Mouse (Mus musculus) liver, adult 2 months (tissue): ENCODE measurements around the gene Mvb12a. TPM values are rescaled to one million over a fixed set of nuclear protein-coding genes. Genes with fewer than 3 reads are reported as not detected.
A peak's percentile ranks its signal among the peaks of the same experiment; 100 is the strongest.

Source experiments
- DNase-seq: peaks from one replicate; pipeline ENCODE4 v3.0.0-alpha.2; 2011; ENCODE audit warnings: low read depth, low spot score; ENCODE audit errors: extremely low read depth
- H3K27ac ChIP-seq: fragments of 200-500 bp; replicated peaks from 2 replicates; pipeline ENCODE4 v1.5.1; 2012; ENCODE audit warnings: low read depth, mild to moderate bottlenecking, control low read depth, inconsistent platforms, low read length; ENCODE audit not compliant: insufficient read depth
- H3K27me3 ChIP-seq: fragments of 200-500 bp; 2 replicates; pipeline ENCODE4 v1.6.1; 2012; ENCODE audit warnings: mild to moderate bottlenecking, moderate library complexity, low read length, inconsistent platforms; ENCODE audit not compliant: control insufficient read depth, insufficient read depth
- H3K36me3 ChIP-seq: fragments of 200-500 bp; 2 replicates; pipeline ENCODE4 v1.6.1; 2012; ENCODE audit warnings: low read length, inconsistent platforms; ENCODE audit not compliant: control insufficient read depth, insufficient read depth
- H3K4me1 ChIP-seq: fragments of 200-500 bp; 2 replicates; pipeline ENCODE4 v1.6.1; 2011; ENCODE audit warnings: low read length; ENCODE audit not compliant: control insufficient read depth, insufficient read depth
- H3K4me3 ChIP-seq: fragments of 200-500 bp; 2 replicates; pipeline ENCODE4 v1.5.1; 2011; ENCODE audit warnings: low read depth, mild to moderate bottlenecking, control low read depth, low read length, moderate library complexity; ENCODE audit not compliant: insufficient read depth
- H3K79me2 ChIP-seq: fragments of 200-500 bp; 2 replicates; pipeline ENCODE4 v1.6.1; 2012; ENCODE audit warnings: inconsistent platforms, mild to moderate bottlenecking, low read length, moderate library complexity; ENCODE audit not compliant: control insufficient read depth, insufficient read depth
- H3K9ac ChIP-seq: fragments of 200-500 bp; 2 replicates; pipeline ENCODE4 v1.6.1; 2012; ENCODE audit warnings: low read depth, mild to moderate bottlenecking, control low read depth, inconsistent platforms, low read length
- CTCF ChIP-seq: fragments of 200-500 bp; IDR thresholded peaks from 2 replicates; pipeline ENCODE4 v1.5.1; 2011; ENCODE audit warnings: low read depth, low read length, control low read depth
- POLR2A ChIP-seq: fragments of 200-500 bp; IDR thresholded peaks from 2 replicates; pipeline ENCODE4 v1.6.1; 2011; ENCODE audit warnings: low read length, control low read depth; ENCODE audit not compliant: insufficient read depth; ENCODE audit errors: extremely low read depth
- WGBS: fragments of 180-500 bp; shearing (Covaris S2); methylation state at CpG from one replicate; pipeline ENCODE4 v1.1.7; 2018; 5-methylcytosine and 5-hydroxymethylcytosine counted together
- polyA plus RNA-seq: library from polyadenylated mRNA; depleted of rRNA; stranded (reverse); fragments of >200 nt; gene quantifications from 2 replicates; pipeline ENCODE4 v1.2.3, GENCODE M21; 2012
- total RNA-seq: library from RNA; depleted of rRNA; stranded (reverse); fragments of >200 nt; gene quantifications from 2 replicates; pipeline ENCODE4 v1.2.3, GENCODE M21; 2014

The Mvb12a gene
- total and polyA plus RNA-seq, 2 experiments: 98.9 to 164 TPM

DNA sequence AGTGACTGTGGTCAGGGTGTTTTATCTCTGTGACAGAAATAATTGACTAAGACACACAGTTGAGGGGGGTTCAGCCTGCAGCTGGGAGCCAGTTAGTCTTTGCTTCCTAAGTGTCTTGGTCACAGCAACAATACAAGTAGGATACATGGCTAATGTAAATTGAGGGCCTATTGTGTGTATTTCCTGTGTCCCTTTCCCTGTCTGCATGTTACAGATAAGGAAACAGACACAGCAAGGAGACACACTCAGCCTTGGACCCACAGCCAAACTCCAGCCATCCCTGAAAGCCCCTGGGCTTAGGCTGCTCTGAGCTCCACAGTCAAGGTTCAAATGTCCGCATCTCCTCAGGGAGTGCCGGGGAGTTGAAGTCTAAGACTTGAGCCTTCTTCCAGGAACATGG lies 11.9 kb downstream of the Mvb12a start:
- TF ChIP-seq POLR2A (no peak), CTCF (no peak)
- no peaks in the 10 kb centered on the region for H3K79me2 ChIP-seq
- H3K27ac ChIP-seq: no peak overlapping the region
- peaks cover 8% of the 10 kb centered on the region for H3K27me3 ChIP-seq
- DNase-seq: no peak
- WGBS: 78% methylated on average over 2 of the region's 2 CpGs
- no peak overlapping the region for H3K4me3 ChIP-seq
- peaks cover 8% of the 10 kb centered on the region; the same call in 1 of the 2 replicates for H3K4me1 ChIP-seq
- no peak overlapping the region for H3K9ac ChIP-seq
- no peaks in the 10 kb centered on the region for H3K36me3 ChIP-seq

- H3K4me1 ChIP-seq: peaks cover 8% of the 10 kb centered on the region; the same call in 1 of the 2 replicates
- no peak within 1 kb of the TSS for H3K27ac ChIP-seq
- no peaks in the 10 kb centered on the region for H3K36me3 ChIP-seq
- TF ChIP-seq POLR2A: no peak
- TF ChIP-seq CTCF: no peak
- DNase-seq: no peak
- H3K79me2 ChIP-seq: no peaks in the 10 kb centered on the region
- H3K27me3 ChIP-seq: peaks cover 13% of the 10 kb centered on the region
- 7% methylated on average over 70 of the region's 70 CpGs for WGBS
- H3K4me3 ChIP-seq: peak within 1 kb of the TSS; percentile 71
- peak within 1 kb of the TSS; percentile 59 for H3K9ac ChIP-seq
Observed at GRCm38 (mm10) chr8:71558071-71558957, 15.6 kb downstream of the Mvb12a start, which contains the start of gene Tmem221. Gene Tmem221 (minus strand): TSS chr8:71558871.

- H3K9ac ChIP-seq: no peak overlapping the region
- 7% methylated on average over 24 of the region's 24 CpGs for WGBS
- H3K27me3 ChIP-seq: peaks cover 13% of the 10 kb centered on the region
- H3K36me3 ChIP-seq: no peaks in the 10 kb centered on the region
- H3K4me3 ChIP-seq: peak overlapping the region; percentile 71
- peak; percentile 67 for DNase-seq
- no peaks in the 10 kb centered on the region for H3K79me2 ChIP-seq
- peaks cover 8% of the 10 kb centered on the region; the same call in 1 of the 2 replicates for H3K4me1 ChIP-seq
- H3K27ac ChIP-seq: no peak overlapping the region
- no peak for TF ChIP-seq POLR2A
- TF ChIP-seq CTCF: no peak
Observed at GRCm38 (mm10) chr8:71558958-71559690, 16.4 kb downstream of the Mvb12a start.

DNA sequence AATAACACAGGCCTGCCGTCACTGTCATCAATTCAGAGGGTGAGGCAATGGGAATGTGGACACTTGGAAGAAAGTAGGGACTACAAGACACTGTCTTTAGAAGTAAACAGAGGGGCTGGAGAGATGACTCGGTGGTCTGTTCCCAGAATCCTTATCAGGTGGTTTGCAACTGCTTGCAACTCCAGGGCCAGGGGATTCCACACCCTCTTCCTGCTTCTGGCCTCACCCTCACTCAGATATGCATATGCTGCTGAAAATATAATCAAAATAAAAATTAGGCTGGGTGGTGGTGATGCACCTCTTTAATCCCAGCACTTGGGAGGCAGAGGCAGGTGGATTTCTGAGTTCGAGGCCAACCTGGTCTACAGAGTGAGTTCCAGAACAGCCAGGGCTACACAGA lies 17.3 kb downstream of the Mvb12a start:
- no peak overlapping the region for H3K4me3 ChIP-seq
- H3K4me1 ChIP-seq: peaks cover 8% of the 10 kb centered on the region; the same call in 1 of the 2 replicates
- WGBS: 68% methylated on average over 3 of the region's 3 CpGs
- TF ChIP-seq CTCF (no peak), POLR2A (no peak)
- no peak overlapping the region for H3K9ac ChIP-seq
- no peaks in the 10 kb centered on the region for H3K79me2 ChIP-seq
- H3K27me3 ChIP-seq: peaks cover 13% of the 10 kb centered on the region
- H3K36me3 ChIP-seq: no peaks in the 10 kb centered on the region
- no peak for DNase-seq
- no peak overlapping the region for H3K27ac ChIP-seq

GRCm38 (mm10) chr8:71560765-71561164 lies 18.0 kb downstream of the Mvb12a start:
- H3K4me3 ChIP-seq: no peak overlapping the region

More at GRCm38 (mm10) chr8:71560765-71561164, 18.0 kb downstream of the Mvb12a start:
- H3K27ac ChIP-seq: no peak overlapping the region
- no peaks in the 10 kb centered on the region for H3K79me2 ChIP-seq
- no peak for DNase-seq
- no peak overlapping the region for H3K9ac ChIP-seq
- peaks cover 13% of the 10 kb centered on the region for H3K27me3 ChIP-seq
- no peak for TF ChIP-seq POLR2A
- TF ChIP-seq CTCF: no peak
- 86% methylated on average over 5 of the region's 5 CpGs for whole genome bisulfite sequencing
- peaks cover 8% of the 10 kb centered on the region; the same call in 1 of the 2 replicates for H3K4me1 ChIP-seq
- no peaks in the 10 kb centered on the region for H3K36me3 ChIP-seq
